Mouse (Mus musculus) hindbrain, embryonic 10.5 days (tissue): ENCODE measurements around the gene Surf1. TPM values are rescaled to one million over a fixed set of nuclear protein-coding genes. Genes with fewer than 3 reads are reported as not detected.

ENCODE experiments used
- DNase-seq: peaks from one replicate; pipeline ENCODE4 v3.0.0-alpha.2; 2017; ENCODE audit warnings: low spot score
- H3K27ac ChIP-seq: fragments of 300-500 bp; sonication (generic); 2 replicates; pipeline ENCODE4 v1.5.1; 2016; ENCODE audit warnings: mild to moderate bottlenecking, moderate library complexity
- H3K27me3 ChIP-seq: fragments of 300-500 bp; sonication (generic); 2 replicates; pipeline ENCODE4 v1.6.1; 2016; ENCODE audit warnings: mild to moderate bottlenecking; ENCODE audit not compliant: poor library complexity, insufficient read depth, severe bottlenecking
- H3K36me3 ChIP-seq: fragments of 300-500 bp; sonication (generic); 2 replicates; pipeline ENCODE4 v1.6.1; 2016; ENCODE audit warnings: mild to moderate bottlenecking, moderate library complexity
- H3K4me1 ChIP-seq: fragments of 300-500 bp; sonication (generic); replicated peaks from 2 replicates; pipeline ENCODE4 v1.6.1; 2016; ENCODE audit warnings: mild to moderate bottlenecking
- H3K4me3 ChIP-seq: fragments of 300-500 bp; sonication (generic); 2 replicates; pipeline ENCODE4 v1.5.1; 2016; ENCODE audit warnings: mild to moderate bottlenecking, moderate library complexity
- H3K9me3 ChIP-seq: fragments of 300-500 bp; sonication (generic); 2 replicates; pipeline ENCODE4 v1.6.1; 2016; ENCODE audit warnings: mild to moderate bottlenecking, moderate library complexity
- WGBS: fragments of 180-500 bp; shearing (Covaris S2); methylation state at CpG from one replicate; pipeline ENCODE4 v1.1.7; 2016; 5-methylcytosine and 5-hydroxymethylcytosine counted together
- polyA plus RNA-seq: library from polyadenylated mRNA; unstranded; fragments of >200 nt; fragmentation: Nextera tagmentation; extraction: Ambion mirVana; gene quantifications from 2 replicates; pipeline ENCODE4 v1.2.1, GENCODE M21; 2016

The Surf1 gene
- polyA plus RNA-seq, 1 experiment from 2014 or later: 53.6 TPM

GRCm38 (mm10) chr2:26914148-26914941 is 2.0 kb downstream of the Surf1 start:
- Histone ChIP-seq H3K36me3 (peaks cover 60% of the 10 kb centered on the region), H3K4me1 (peaks cover 66% of the 10 kb centered on the region), H3K27ac (no peak overlapping the region), H3K27me3 (no peaks in the 10 kb centered on the region), H3K9me3 (no peaks in the 10 kb centered on the region), H3K4me3 (peak overlapping the region; percentile 88)
- 65% methylated on average over 8 of the region's 8 CpGs for WGBS
- DNase-seq: no peak

DNA sequence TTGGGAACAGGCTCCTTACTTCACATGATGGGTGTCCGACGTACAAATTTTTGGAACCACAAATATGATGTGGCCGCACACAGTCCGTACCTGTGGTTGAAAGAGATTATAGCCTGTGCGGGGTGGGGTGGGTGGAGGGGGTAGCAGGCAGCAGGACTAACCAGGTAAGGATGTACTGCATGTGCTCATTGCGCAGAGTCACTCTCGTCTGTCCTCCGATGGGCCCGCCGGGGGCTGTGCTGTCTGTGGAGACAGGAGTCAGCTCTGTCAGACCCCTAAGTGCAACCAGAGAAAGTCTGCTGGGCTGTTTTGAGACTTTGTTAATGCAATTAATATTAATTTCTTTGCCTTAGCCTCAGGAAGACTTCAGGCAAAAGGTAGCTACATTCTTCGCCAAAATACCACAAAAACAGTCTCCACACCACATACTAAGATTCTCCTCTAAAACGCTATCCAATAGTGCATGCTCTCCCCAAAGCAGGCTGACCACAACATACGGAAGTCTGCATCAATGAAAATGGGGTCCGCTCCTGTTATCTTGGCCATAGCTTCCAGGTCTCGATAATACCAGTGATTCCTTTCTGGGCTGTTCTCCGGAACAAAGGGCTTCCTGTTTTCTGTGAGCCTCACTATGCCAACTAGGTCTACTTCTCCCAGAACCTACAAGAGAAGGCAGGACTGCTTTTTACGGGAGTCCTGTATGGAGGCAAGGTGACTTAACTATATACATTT is 2.7 kb downstream of the Surf1 start:
- Histone ChIP-seq H3K27me3 (no peaks in the 10 kb centered on the region), H3K4me1 (peaks cover 73% of the 10 kb centered on the region), H3K4me3 (no peak overlapping the region), H3K27ac (no peak overlapping the region), H3K9me3 (no peaks in the 10 kb centered on the region), H3K36me3 (peaks cover 58% of the 10 kb centered on the region)
- DNase-seq: no peak
- WGBS: 88% methylated on average over 17 of the region's 17 CpGs

GRCm38 (mm10) chr2:26912253-26912770 is 4.0 kb downstream of the Surf1 start:
- no peaks in the 10 kb centered on the region for H3K9me3 ChIP-seq
- DNase-seq: no peak
- H3K4me1 ChIP-seq: peaks cover 76% of the 10 kb centered on the region
- peaks cover 58% of the 10 kb centered on the region for H3K36me3 ChIP-seq
- WGBS: 79% methylated on average over 5 of the region's 5 CpGs
- no peaks in the 10 kb centered on the region for H3K27me3 ChIP-seq
- 0 out of 2 replicates have a peak overlapping the region, but pooled peaks have one; percentile 23 for H3K27ac ChIP-seq
- peak overlapping the region; percentile 95 for H3K4me3 ChIP-seq

- peaks cover 67% of the 10 kb centered on the region for H3K4me1 ChIP-seq
- no peak for DNase-seq
- H3K36me3 ChIP-seq: peaks cover 67% of the 10 kb centered on the region
- peak overlapping the region; percentile 95 for H3K27ac ChIP-seq
- no peaks in the 10 kb centered on the region for H3K27me3 ChIP-seq
- under 1% methylated on average over 37 of the region's 37 CpGs for WGBS
- peak overlapping the region; percentile 95 for H3K4me3 ChIP-seq
- H3K9me3 ChIP-seq: no peaks in the 10 kb centered on the region
These were observed 5.2 kb downstream of the Surf1 start for GRCm38 (mm10) chr2:26910994-26911765.

DNA sequence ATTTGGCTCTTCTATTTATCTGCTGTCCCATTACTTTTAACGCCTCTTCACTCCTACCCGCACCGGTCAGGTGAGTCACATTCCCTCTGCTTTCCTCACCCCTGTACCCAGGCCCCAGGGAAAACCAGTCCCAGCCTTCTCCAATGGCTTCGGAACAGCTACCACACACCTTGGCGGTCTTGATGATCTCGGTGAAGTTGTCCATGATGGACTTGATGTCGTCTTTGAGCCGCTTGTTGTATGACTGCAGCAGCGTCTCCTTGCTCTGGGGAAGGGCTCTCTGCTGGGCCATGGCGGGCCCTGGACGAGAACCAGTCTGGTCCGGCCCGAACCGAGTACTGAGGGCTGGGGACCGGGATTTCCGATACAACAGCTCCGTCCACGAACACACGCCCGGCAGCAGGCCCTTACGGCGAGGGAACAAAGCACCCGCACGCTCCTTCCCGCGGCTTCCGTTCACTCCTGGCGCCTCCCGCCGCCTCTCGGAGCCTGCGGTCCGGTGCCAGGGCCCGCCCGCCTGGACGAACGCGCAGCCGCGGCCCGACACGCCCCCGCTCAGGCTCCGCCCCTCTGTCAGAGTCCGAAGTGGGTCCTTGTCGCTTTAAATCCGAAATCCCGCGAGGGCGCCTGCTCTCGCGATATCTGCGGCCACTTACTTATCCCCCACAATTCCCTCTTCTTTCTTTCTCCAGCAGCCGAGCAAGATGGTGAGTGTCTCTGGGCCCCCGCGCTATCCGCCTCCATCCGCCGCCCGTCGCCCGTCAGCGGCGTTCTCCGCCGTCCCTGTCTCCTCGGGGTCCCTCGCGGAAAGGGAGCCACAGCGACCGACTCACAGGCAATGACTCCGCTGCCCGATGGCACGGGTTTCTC is 6.0 kb downstream of the Surf1 start, which contains the start of the genes Med22 and Rpl7a:
Gene Med22, minus strand, starts transcription at position 554 of the 870 bp plus-strand sequence.
Gene Rpl7a, plus strand, starts transcription at position 641 of the 870 bp plus-strand sequence.
- peak; percentile 98 for DNase-seq
- H3K27ac ChIP-seq: peak within 1 kb of the TSS; percentile 95
- H3K27me3 ChIP-seq: no peaks in the 10 kb centered on the region
- H3K4me3 ChIP-seq: peak within 1 kb of the TSS; percentile 95
- peaks cover 75% of the 10 kb centered on the region for H3K36me3 ChIP-seq
- H3K4me1 ChIP-seq: peaks cover 58% of the 10 kb centered on the region
- H3K9me3 ChIP-seq: no peaks in the 10 kb centered on the region
- WGBS: under 1% methylated on average over 74 of the region's 74 CpGs

- Histone ChIP-seq H3K9me3 (no peaks in the 10 kb centered on the region), H3K4me1 (peaks cover 51% of the 10 kb centered on the region), H3K4me3 (peak overlapping the region; percentile 95), H3K27ac (peak overlapping the region; percentile 95), H3K27me3 (no peaks in the 10 kb centered on the region), H3K36me3 (peaks cover 80% of the 10 kb centered on the region)
- no peak for DNase-seq
These were observed 6.9 kb downstream of the Surf1 start for GRCm38 (mm10) chr2:26909387-26909784.

- no peak for DNase-seq
- no peaks in the 10 kb centered on the region for H3K9me3 ChIP-seq
- 89% methylated on average over 18 of the region's 18 CpGs for WGBS
- no peaks in the 10 kb centered on the region for H3K27me3 ChIP-seq
- H3K4me1 ChIP-seq: peaks cover 52% of the 10 kb centered on the region
- peak overlapping the region; percentile 4; the same call in 1 of the 2 replicates for H3K27ac ChIP-seq
- peaks cover 78% of the 10 kb centered on the region for H3K36me3 ChIP-seq
- peak overlapping the region; percentile 95 for H3K4me3 ChIP-seq
These were observed 7.5 kb downstream of the Surf1 start for GRCm38 (mm10) chr2:26908710-26909386.

GRCm38 (mm10) chr2:26907109-26907508 is 9.2 kb downstream of the Surf1 start:
- DNase-seq: peak; percentile 44
- peaks cover 61% of the 10 kb centered on the region for H3K36me3 ChIP-seq
- peaks cover 51% of the 10 kb centered on the region for H3K4me1 ChIP-seq
- no peaks in the 10 kb centered on the region for H3K9me3 ChIP-seq
- H3K27me3 ChIP-seq: no peaks in the 10 kb centered on the region
- no peak overlapping the region for H3K4me3 ChIP-seq
- H3K27ac ChIP-seq: no peak overlapping the region
- WGBS: 75% methylated on average over 4 of the region's 4 CpGs

DNA sequence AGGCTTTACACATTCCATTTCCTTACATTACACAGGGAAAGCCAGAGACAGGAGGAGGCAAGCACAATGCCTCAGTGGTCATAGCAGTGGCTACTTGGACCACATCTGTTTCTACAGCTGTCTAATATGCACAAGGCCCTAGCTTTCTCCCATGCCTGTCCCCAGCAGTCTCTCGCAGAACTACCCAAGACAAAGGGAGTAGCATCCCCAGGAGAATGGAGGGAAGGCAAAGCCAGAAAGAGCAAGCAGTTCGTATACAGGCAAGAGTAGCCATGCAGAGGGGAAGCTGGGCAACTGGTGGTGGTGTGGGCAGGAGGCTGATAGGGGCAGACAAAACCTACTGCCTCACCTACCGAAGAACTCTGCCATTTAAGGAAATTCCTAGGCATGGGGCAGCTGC is 9.9 kb downstream of the Surf1 start:
- WGBS: 93% methylated on average over 3 of the region's 3 CpGs
- DNase-seq: no peak
- H3K4me1 ChIP-seq: peaks cover 51% of the 10 kb centered on the region
- H3K36me3 ChIP-seq: peaks cover 54% of the 10 kb centered on the region
- H3K27me3 ChIP-seq: no peaks in the 10 kb centered on the region
- H3K27ac ChIP-seq: no peak overlapping the region
- H3K9me3 ChIP-seq: no peaks in the 10 kb centered on the region
- H3K4me3 ChIP-seq: no peak overlapping the region

- WGBS: 93% methylated on average over 2 of the region's 2 CpGs
- Histone ChIP-seq H3K27me3 (no peaks in the 10 kb centered on the region), H3K4me1 (peaks cover 55% of the 10 kb centered on the region), H3K27ac (no peak overlapping the region), H3K36me3 (peaks cover 51% of the 10 kb centered on the region), H3K9me3 (no peaks in the 10 kb centered on the region), H3K4me3 (0 out of 2 replicates have a peak overlapping the region, but pooled peaks have one; percentile 13)
- DNase-seq: no peak
These were observed 10.4 kb downstream of the Surf1 start for GRCm38 (mm10) chr2:26905936-26906335.

GRCm38 (mm10) chr2:26903311-26903710 is 13.0 kb downstream of the Surf1 start:
- peaks cover 65% of the 10 kb centered on the region for H3K36me3 ChIP-seq
- H3K4me1 ChIP-seq: peaks cover 39% of the 10 kb centered on the region
- no peaks in the 10 kb centered on the region for H3K27me3 ChIP-seq
- H3K4me3 ChIP-seq: peak overlapping the region; percentile 87
- DNase-seq: no peak
- H3K9me3 ChIP-seq: no peaks in the 10 kb centered on the region
- WGBS: 13% methylated on average over 7 of the region's 7 CpGs
- H3K27ac ChIP-seq: peak overlapping the region; percentile 90
